Mouse (Mus musculus): Measurements from ENCODE around the gene Fmnl1. TPM values are rescaled to one million over a fixed set of nuclear protein-coding genes. Genes with fewer than 3 reads are reported as not detected.
A peak's percentile ranks its signal among the peaks of the same experiment; 100 is the strongest.

Fmnl1 gene
- total RNA-seq, 2 experiments from 2014 or later: 4.2 to 5.7 TPM

DNA sequence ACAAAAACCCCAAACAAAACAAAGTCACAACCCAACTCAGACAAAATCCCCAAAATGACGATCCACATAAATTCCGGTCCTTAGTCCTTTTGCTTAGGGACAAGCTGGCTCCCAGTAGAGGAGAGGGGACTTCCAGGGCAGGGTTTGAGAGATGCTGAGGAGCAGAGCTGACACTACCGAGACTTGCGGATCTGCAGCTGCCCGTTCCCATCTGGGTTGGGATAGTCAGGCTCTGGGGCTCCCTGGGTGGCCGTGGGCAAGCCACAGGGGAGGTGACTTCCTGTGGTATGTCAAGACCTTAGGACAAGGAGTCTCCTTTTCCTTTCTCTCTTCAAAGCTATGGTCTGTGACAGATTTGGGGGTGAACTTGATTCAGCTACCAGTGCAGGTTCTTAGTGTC, 65.5 kb downstream of the Fmnl1 start:
- peak overlapping the region; percentile 87 for H3K27ac ChIP-seq
- H3K4me3 ChIP-seq: no peak overlapping the region
- peak; percentile 22 for DNase-seq
- no peak for TF ChIP-seq CTCF (IDR thresholded peaks at IDR 0.05)
- intact Hi-C loops (cut with DNase I): no loop called here

GRCm38 (mm10) chr11:103236903-103237302, 66.0 kb downstream of the Fmnl1 start:
- H3K27ac ChIP-seq: peak overlapping the region; percentile 87
- no peak for TF ChIP-seq CTCF (IDR thresholded peaks at IDR 0.05)
- H3K4me3 ChIP-seq: no peak overlapping the region
- DNase-seq: peak; percentile 73
- intact Hi-C loops (cut with DNase I): no loop called here

DNA sequence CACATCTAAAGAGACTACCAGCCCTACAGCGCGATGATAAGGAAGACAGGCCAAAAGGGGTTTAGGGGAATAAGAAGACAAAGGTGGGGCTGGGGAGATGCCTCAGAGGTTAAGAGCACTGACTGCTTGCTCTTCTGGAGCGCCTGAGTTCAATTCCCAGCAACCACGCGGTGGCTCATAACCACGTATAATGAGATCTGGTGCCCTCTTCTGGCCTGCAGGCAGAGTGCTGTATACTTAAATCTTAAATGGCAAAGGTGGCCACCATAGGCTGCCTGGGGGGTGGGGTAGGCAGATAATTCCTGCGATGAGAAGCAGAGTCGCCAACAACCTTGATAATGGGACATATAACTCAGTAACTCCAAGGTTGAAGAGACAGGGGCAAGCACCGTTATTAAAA, 66.8 kb downstream of the Fmnl1 start:
- TF ChIP-seq CTCF (IDR thresholded peaks at IDR 0.05): peak; percentile 28; the same call in 1 of the 2 replicates
- intact Hi-C loops (cut with DNase I): no loop called here
- Histone ChIP-seq H3K27ac (0 out of 2 replicates have a peak overlapping the region, but pooled peaks have one; percentile 87), H3K4me3 (no peak overlapping the region)
- DNase-seq: peak; percentile 21

GRCm38 (mm10) chr11:103240740-103241139, 69.8 kb downstream of the Fmnl1 start:
- Histone ChIP-seq H3K4me3 (no peak overlapping the region), H3K27ac (peak overlapping the region; percentile 88)
- intact Hi-C loops (cut with DNase I): loop anchor here (2.0 kb wide), 1 partner anchor 22 kb away; no protein-coding TSS in a partner anchor
- peak; percentile 91 for DNase-seq
- no peak for TF ChIP-seq CTCF (IDR thresholded peaks at IDR 0.05)

GRCm38 (mm10) chr11:103244856-103245255, 73.9 kb downstream of the Fmnl1 start:
- no peak for TF ChIP-seq CTCF (IDR thresholded peaks at IDR 0.05)
- no peak for DNase-seq
- Histone ChIP-seq H3K27ac (0 out of 2 replicates have a peak overlapping the region, but pooled peaks have one; percentile 16), H3K4me3 (no peak overlapping the region)
- intact Hi-C loops (cut with DNase I): no loop called here

DNA sequence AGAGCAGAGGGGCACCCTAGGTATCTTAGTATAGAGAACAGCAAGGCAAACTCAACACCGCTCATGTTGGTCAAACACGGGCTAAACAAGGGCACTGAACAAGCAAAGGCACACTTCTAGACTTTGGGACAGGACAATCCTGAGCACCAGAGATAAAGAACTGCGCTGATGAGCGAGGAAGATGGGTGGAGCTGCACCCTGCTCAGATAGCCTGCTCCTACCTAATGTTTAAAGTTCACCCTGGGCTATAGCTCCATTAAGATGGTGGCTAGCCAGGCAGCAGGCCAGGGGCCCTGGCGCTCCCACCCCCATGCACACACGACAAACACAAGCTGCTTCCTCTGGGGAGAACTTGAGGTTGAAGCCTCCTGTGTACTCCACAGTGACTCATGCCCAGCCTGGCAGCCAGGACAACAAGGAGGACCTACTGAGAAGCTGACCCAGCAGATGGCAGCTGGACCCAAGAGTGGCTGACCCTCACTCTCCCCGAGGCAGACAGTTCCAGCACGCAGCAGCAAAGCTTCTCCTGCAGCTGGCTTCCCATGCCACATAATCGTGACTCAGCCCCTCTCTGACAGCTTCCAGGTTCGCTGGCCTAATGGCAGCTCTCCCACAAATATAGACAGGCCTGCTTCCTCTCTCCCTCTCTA, 75.3 kb downstream of the Fmnl1 start:
- peak; percentile 81 for DNase-seq
- TF ChIP-seq CTCF (IDR thresholded peaks at IDR 0.05): no peak; the same call in 1 of the 2 replicates
- peak overlapping the region; percentile 21 for H3K4me3 ChIP-seq
- peak overlapping the region; percentile 87 for H3K27ac ChIP-seq
- intact Hi-C loops (cut with DNase I): no loop called here

- Histone ChIP-seq H3K27ac (peak overlapping the region; percentile 87), H3K4me3 (peak overlapping the region; percentile 21)
- DNase-seq: no peak
- intact Hi-C loops (cut with DNase I): no loop called here
- TF ChIP-seq CTCF (IDR thresholded peaks at IDR 0.05): no peak
Measured at GRCm38 (mm10) chr11:103246731-103247290, 75.9 kb downstream of the Fmnl1 start.

DNA sequence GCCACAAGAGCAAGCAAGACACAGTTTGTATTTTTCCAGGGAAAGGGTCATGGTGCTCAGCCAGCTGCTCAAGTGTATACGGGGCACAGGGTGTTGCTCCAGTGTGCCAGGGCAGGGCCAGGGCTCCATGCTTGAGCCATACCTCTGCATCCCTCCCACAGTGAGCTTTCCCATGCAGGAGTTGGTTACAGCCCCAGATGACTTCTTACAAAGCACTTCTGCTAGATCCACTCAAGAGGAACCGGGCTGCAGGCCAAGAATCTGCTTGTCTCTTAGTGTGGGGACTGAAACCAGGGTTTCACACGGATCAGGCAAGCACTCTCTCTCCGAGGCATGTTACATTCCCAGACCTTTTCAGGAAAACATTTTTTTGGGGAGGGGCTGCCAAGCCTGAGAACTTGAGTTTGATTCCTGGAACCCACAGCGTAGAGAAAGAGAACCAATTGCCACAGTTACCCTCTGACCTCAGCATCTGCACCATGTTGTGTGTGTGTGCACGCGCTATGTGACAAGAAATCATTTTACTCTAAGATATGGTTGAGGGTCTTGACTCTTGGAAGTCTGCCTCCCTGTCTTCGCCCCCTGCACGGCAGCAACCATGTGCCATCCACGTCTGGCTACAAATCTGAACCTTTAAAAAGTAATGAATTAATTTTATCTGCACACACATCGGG, 76.7 kb downstream of the Fmnl1 start:
- H3K4me3 ChIP-seq: no peak overlapping the region
- intact Hi-C loops (cut with DNase I): no loop called here
- TF ChIP-seq CTCF (IDR thresholded peaks at IDR 0.05): no peak
- peak overlapping the region; percentile 87 for H3K27ac ChIP-seq
- DNase-seq: peak; percentile 84

Other genes starting within 250 kb of the Fmnl1 start
- gene Kif18b, start 246.0 kb upstream of the Fmnl1 start, total RNA-seq (2021): not detected
- not detected for gene C1ql1, start 224.4 kb upstream of the Fmnl1 start, total RNA-seq (2021)
- 10 to 100 TPM; 43.8 to 51.9 TPM for gene Nmt1, start 142.9 kb upstream of the Fmnl1 start, total RNA-seq (2021)
- 10 to 100 TPM; 12.4 to 25.8 TPM for gene Dcakd, start 142.8 kb upstream of the Fmnl1 start, total RNA-seq (2021)
- 1 to 10 TPM; 4.6 to 5.9 TPM for gene Plcd3, start 69.4 kb upstream of the Fmnl1 start, total RNA-seq (2021)
- gene Acbd4, start 69.4 kb upstream of the Fmnl1 start, total RNA-seq (2021): 10 to 100 TPM; 24.2 to 28.6 TPM
- 10 to 100 TPM; 18.6 to 21.8 TPM for gene Hexim1, start 54.9 kb upstream of the Fmnl1 start, total RNA-seq (2021)
- gene Hexim2, start 38.7 kb upstream of the Fmnl1 start, total RNA-seq (2021): 1 to 10 TPM; 2.0 to 3.6 TPM
- gene 1700023F06Rik, start 37.5 kb downstream of the Fmnl1 start, total RNA-seq (2021): not detected
- not detected for gene Spata32, start 47.3 kb downstream of the Fmnl1 start, total RNA-seq (2021)
- gene Map3k14, start 96.4 kb downstream of the Fmnl1 start, total RNA-seq (2021): 1 to 10 TPM; 4.1 to 4.2 TPM
- gene Arhgap27, start 192.6 kb downstream of the Fmnl1 start, total RNA-seq (2021): 1 to 10 TPM; 6.0 to 8.8 TPM
- 10 to 100 TPM; 12.3 to 13.7 TPM for gene Plekhm1, start 241.6 kb downstream of the Fmnl1 start, total RNA-seq (2021)

Measured in gastrocnemius, adult 2 months (tissue).